Mouse (Mus musculus) brain, embryonic 14.5 days (tissue): ENCODE results near the gene Mtf1.

Experiments
- CTCF ChIP-seq: fragments of 200-500 bp; IDR thresholded peaks from 2 replicates; pipeline ENCODE4 v1.5.1; 2012; ENCODE audit warnings: inconsistent platforms, mild to moderate bottlenecking, moderate library complexity, borderline replicate concordance; ENCODE audit not compliant: insufficient read depth, insufficient read length; ENCODE audit errors: extremely low read depth
- POLR2A ChIP-seq: fragments of 200-500 bp; IDR thresholded peaks from 2 replicates; pipeline ENCODE4 v1.6.1; 2012; ENCODE audit warnings: mild to moderate bottlenecking, inconsistent platforms, borderline replicate concordance; ENCODE audit not compliant: poor library complexity, insufficient read depth, insufficient read length, severe bottlenecking; ENCODE audit errors: extremely low read depth

GRCm38 (mm10) chr4:124893769-124894168 is 91.9 kb downstream of the Mtf1 start:
- no peak for TF ChIP-seq POLR2A
- no peak for TF ChIP-seq CTCF
